Mouse (Mus musculus) cerebellum, adult 2 months (tissue): ENCODE data around the gene Il31ra. TPM values are rescaled to one million over a fixed set of nuclear protein-coding genes. Genes with fewer than 3 reads are reported as not detected.

ENCODE experiments used
- DNase-seq, 2 experiments: peaks; one replicate each; pipeline ENCODE4 v3.0.0; 2021
- H3K27ac ChIP-seq: fragments of 200-500 bp; 2 replicates; pipeline ENCODE4 v1.5.1; 2012; ENCODE audit warnings: low read length, control low read depth, inconsistent platforms; ENCODE audit not compliant: insufficient read depth
- H3K27me3 ChIP-seq: fragments of 200-500 bp; 2 replicates; pipeline ENCODE4 v1.6.1; 2012; ENCODE audit warnings: inconsistent platforms, mild to moderate bottlenecking, low read length, moderate library complexity; ENCODE audit not compliant: control insufficient read depth, insufficient read depth
- H3K4me1 ChIP-seq: fragments of 200-500 bp; 2 replicates; pipeline ENCODE4 v1.6.1; 2011; ENCODE audit warnings: low read length; ENCODE audit not compliant: control insufficient read depth, insufficient read depth
- H3K4me3 ChIP-seq: fragments of 200-500 bp; replicated peaks from 2 replicates; pipeline ENCODE3; 2011; ENCODE audit warnings: mild to moderate bottlenecking, low read depth, low read length, control low read depth; ENCODE audit not compliant: insufficient read depth
- CTCF ChIP-seq: fragments of 200-500 bp; IDR thresholded peaks from 2 replicates; pipeline ENCODE4 v1.5.1; 2011; ENCODE audit warnings: low read depth, mild to moderate bottlenecking, control low read depth, low read length, moderate library complexity, borderline replicate concordance; ENCODE audit not compliant: insufficient read depth
- POLR2A ChIP-seq: fragments of 200-500 bp; IDR thresholded peaks from 2 replicates; pipeline ENCODE4 v1.6.1; 2011; ENCODE audit warnings: low read length, control low read depth, borderline replicate concordance; ENCODE audit not compliant: insufficient read depth
- WGBS: fragments of 180-500 bp; shearing (Covaris S2); methylation state at CpG from one replicate; pipeline ENCODE4 v1.1.7; 2018; 5-methylcytosine and 5-hydroxymethylcytosine counted together
- polyA plus RNA-seq: library from polyadenylated mRNA; depleted of rRNA; stranded (reverse); fragments of >200 nt; gene quantifications from 2 replicates; pipeline ENCODE4 v1.2.3, GENCODE M21; 2012

The Il31ra gene
- polyA plus RNA-seq, 1 experiment: 0.11 TPM

GRCm38 (mm10) chr13:112511261-112511660, 82.9 kb downstream of the Il31ra start:
- peaks cover 2% of the 10 kb centered on the region; the same call in 1 of the 2 replicates for H3K4me1 ChIP-seq
- no peak overlapping the region for H3K27ac ChIP-seq
- no peak overlapping the region for H3K4me3 ChIP-seq
- no peaks in the 10 kb centered on the region for H3K27me3 ChIP-seq
- no peak for TF ChIP-seq CTCF
- no peak for TF ChIP-seq POLR2A
- no peak for DNase-seq
- WGBS: 53% methylated on average over 11 of the region's 11 CpGs

- WGBS: 91% methylated on average over 19 of the region's 19 CpGs
- TF ChIP-seq POLR2A: no peak
- TF ChIP-seq CTCF: no peak
- no peak for DNase-seq
- no peak overlapping the region for H3K4me3 ChIP-seq
- H3K27me3 ChIP-seq: no peaks in the 10 kb centered on the region
- H3K27ac ChIP-seq: no peak overlapping the region
- peaks cover 4% of the 10 kb centered on the region; the same call in 1 of the 2 replicates for H3K4me1 ChIP-seq
Measured at GRCm38 (mm10) chr13:112510437-112511212, 83.5 kb downstream of the Il31ra start.

GRCm38 (mm10) chr13:112509465-112509864, 84.7 kb downstream of the Il31ra start:
- DNase-seq: peak; percentile 40 to 42
- H3K27me3 ChIP-seq: no peaks in the 10 kb centered on the region
- TF ChIP-seq POLR2A (no peak), CTCF (peak; percentile 91)
- no peak overlapping the region for H3K4me3 ChIP-seq
- WGBS: 21% methylated on average over 4 of the region's 4 CpGs
- peaks cover 4% of the 10 kb centered on the region; the same call in 1 of the 2 replicates for H3K4me1 ChIP-seq
- H3K27ac ChIP-seq: no peak overlapping the region

GRCm38 (mm10) chr13:112508487-112508886, 85.7 kb downstream of the Il31ra start:
- 82% methylated on average over 5 of the region's 5 CpGs for WGBS
- no peak overlapping the region for H3K27ac ChIP-seq
- no peak for TF ChIP-seq CTCF
- no peak for TF ChIP-seq POLR2A
- no peak for DNase-seq
- H3K4me1 ChIP-seq: peaks cover 4% of the 10 kb centered on the region; the same call in 1 of the 2 replicates
- no peaks in the 10 kb centered on the region for H3K27me3 ChIP-seq
- no peak overlapping the region for H3K4me3 ChIP-seq

GRCm38 (mm10) chr13:112507691-112508090, 86.5 kb downstream of the Il31ra start:
- TF ChIP-seq POLR2A (no peak), CTCF (no peak)
- H3K27ac ChIP-seq: no peak overlapping the region
- no peak overlapping the region for H3K4me3 ChIP-seq
- 82% methylated on average over 13 of the region's 13 CpGs for WGBS
- no peaks in the 10 kb centered on the region for H3K27me3 ChIP-seq
- H3K4me1 ChIP-seq: peaks cover 4% of the 10 kb centered on the region; the same call in 1 of the 2 replicates
- DNase-seq: no peak

DNA sequence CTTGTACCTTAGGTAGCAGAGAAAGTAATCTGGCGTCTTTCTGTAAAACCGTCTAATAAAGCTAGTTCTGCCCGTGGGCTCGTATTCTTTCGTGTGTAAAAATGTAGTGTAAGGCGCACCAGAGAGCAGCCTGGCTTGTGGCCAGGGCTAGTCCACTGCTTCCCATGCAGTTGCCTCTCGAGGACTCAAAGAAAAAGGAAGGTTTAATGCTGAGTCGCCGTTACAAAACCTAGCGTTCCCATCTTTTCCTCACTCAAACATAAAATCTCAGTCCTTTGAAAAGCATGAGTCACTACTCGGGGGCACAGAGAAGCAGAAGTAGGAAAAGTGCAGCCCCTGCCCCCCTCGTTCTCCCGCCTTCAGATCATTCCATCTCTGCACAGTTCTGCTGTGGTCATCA, 87.4 kb downstream of the Il31ra start:
- Histone ChIP-seq H3K27ac (no peak overlapping the region), H3K4me3 (no peak overlapping the region), H3K27me3 (no peaks in the 10 kb centered on the region), H3K4me1 (peaks cover 4% of the 10 kb centered on the region; the same call in 1 of the 2 replicates)
- TF ChIP-seq CTCF (no peak), POLR2A (no peak)
- WGBS: 52% methylated on average over 13 of the region's 13 CpGs
- no peak for DNase-seq

- Histone ChIP-seq H3K27ac (no peak overlapping the region), H3K4me1 (peaks cover 4% of the 10 kb centered on the region; the same call in 1 of the 2 replicates), H3K4me3 (no peak overlapping the region), H3K27me3 (no peaks in the 10 kb centered on the region)
- 96% methylated on average over 6 of the region's 6 CpGs for whole genome bisulfite sequencing
- DNase-seq: no peak
- TF ChIP-seq CTCF (no peak), POLR2A (no peak)
Measured at GRCm38 (mm10) chr13:112505436-112505835, 88.7 kb downstream of the Il31ra start.

DNA sequence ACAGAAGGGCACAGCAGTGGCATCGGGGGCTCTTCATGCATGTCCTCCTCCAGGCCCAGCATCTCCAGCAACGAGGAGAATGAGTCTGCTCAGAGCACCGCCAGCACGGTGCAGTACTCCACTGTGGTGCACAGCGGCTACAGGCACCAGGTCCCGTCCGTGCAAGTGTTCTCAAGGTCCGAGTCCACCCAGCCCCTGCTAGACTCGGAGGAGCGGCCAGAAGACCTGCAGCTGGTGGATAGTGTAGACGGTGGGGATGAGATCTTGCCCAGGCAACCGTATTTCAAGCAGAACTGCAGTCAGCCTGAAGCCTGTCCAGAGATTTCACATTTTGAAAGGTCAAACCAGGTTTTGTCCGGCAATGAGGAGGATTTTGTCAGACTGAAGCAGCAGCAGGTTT, 90.3 kb downstream of the Il31ra start:
- Histone ChIP-seq H3K4me1 (peaks cover 4% of the 10 kb centered on the region; the same call in 1 of the 2 replicates), H3K27me3 (no peaks in the 10 kb centered on the region), H3K4me3 (no peak overlapping the region), H3K27ac (no peak overlapping the region)
- TF ChIP-seq POLR2A (no peak), CTCF (no peak)
- WGBS: 91% methylated on average over 13 of the region's 13 CpGs
- DNase-seq: no peak
